Mouse (Mus musculus): ENCODE data around the gene Efhc1. TPM values are rescaled to one million over a fixed set of nuclear protein-coding genes. Genes with fewer than 3 reads are reported as not detected.

The Efhc1 gene
- total and polyA plus RNA-seq, 2 experiments from 2014 or later: 1.6 to 15.6 TPM

DNA sequence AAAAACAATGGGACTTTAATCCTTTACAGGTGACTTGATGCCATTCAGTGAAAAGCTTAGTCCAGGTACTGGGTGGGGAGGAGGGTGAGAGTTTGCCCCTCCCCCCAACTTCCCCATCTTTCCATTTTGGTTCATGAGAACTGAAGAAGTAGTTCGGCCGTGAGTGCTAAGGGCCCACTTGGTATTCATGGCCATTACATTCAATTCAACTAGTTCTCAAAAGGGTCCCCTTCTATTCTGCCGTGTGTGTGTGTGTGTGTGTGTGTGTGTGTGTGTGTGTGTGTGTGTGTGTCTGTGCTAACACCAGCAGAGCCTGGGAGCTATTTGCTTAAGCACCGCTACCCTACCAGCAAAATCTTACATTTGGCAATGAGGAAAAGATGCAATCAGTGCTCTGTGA, 33.2 kb downstream of the Efhc1 start:
- no peak for TF ChIP-seq CTCF (IDR thresholded peaks at IDR 0.05)
- H3K4me3 ChIP-seq (ENCODE audit: low read depth, low read length): no peak overlapping the region
- ATAC-seq (ENCODE audit: low FRiP score): peak; percentile 54; the same call in 1 of the 2 replicates
- no peaks in the 10 kb centered on the region for H3K9me3 ChIP-seq (ENCODE audit: low read length)
- H3K4me1 ChIP-seq (ENCODE audit: insufficient read depth, low read length): no peaks in the 10 kb centered on the region
- peak; percentile 22 for DNase-seq (ENCODE audit: low spot score)
- 44% methylated on average over 4 of the region's 4 CpGs for WGBS
- no peak overlapping the region for H3K9ac ChIP-seq (replicated peaks; ENCODE audit: low read length, poor library complexity, severe bottlenecking)
- H3K4me2 ChIP-seq (ENCODE audit: low read depth, low read length, poor library complexity, severe bottlenecking): no peak overlapping the region
- H3K36me3 ChIP-seq (ENCODE audit: insufficient read depth, low read length): no peaks in the 10 kb centered on the region
- H3K27ac ChIP-seq (ENCODE audit: low read depth, low read length): no peak overlapping the region
- no peaks in the 10 kb centered on the region for H3K27me3 ChIP-seq (ENCODE audit: insufficient read depth, low read length)

DNA sequence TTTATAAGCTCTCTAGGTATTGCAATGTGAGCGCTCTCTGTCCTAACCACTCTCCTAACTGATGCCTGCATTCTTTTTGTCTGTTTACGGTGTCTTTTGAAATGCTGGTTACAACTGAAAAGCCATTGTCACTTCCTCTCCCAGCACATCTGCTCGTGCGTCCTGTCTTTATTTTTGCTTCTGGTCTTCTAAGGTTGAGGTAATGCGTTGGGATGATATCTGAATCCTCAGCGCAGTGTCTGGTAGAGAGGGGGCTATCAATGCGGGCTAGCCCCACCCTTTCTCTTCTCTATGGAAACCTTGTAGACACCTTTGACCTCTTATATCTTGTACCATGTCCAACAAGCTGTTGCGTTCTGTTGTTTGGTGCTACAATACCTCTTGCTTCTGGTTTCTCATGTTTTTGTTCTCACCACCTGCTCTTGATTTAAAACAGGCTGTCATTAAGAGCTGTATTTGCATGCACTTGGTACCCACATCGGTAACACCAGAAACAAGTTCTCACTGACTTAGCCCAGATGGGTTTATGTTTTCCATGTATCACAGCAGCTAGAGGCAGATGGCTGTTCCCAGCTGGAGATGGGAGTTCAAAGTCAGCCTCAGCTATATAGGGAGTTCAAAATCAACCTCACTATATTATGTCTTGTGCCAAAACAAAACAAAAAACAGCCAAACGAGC, 35.1 kb downstream of the Efhc1 start:
- DNase-seq (ENCODE audit: low spot score): no peak

DNA sequence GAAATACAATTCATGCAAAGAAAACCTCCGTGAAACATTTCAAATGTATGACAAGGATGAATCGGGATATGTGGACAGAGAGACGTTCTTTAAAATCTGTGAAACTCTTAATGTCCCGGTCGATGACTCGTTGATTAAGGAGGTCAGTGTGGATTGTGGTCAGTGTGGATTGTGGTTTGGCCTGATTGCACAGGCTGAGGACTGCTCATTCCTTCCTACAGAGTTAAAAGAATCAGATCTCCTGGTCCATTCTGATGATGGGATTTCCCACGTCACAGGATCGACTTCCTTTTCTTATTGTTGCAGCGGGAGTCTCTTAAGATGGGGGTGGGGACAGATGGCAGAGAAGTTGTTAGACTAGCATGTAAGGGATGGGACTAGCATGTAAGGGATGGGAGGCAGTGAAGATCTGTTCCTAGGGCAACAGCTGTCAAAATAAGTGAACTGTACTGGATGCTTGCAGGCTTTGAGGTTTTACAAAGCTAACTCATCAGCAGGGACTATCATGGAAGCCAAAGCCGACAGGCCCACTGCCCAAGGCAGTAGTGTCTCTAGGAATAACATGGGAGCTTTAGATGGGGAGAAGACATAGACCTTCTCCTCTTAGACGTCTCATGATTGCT, 38.1 kb downstream of the Efhc1 start:
- 89% methylated on average over 11 of the region's 11 CpGs for WGBS
- H3K4me1 ChIP-seq (ENCODE audit: insufficient read depth, low read length): no peaks in the 10 kb centered on the region
- ATAC-seq (ENCODE audit: low FRiP score) (no peak), DNase-seq (ENCODE audit: low spot score) (no peak)
- no peak for TF ChIP-seq CTCF (IDR thresholded peaks at IDR 0.05)
- no peaks in the 10 kb centered on the region for H3K36me3 ChIP-seq (ENCODE audit: insufficient read depth, low read length)
- H3K27me3 ChIP-seq (ENCODE audit: insufficient read depth, low read length): no peaks in the 10 kb centered on the region
- H3K9me3 ChIP-seq (ENCODE audit: low read length): no peaks in the 10 kb centered on the region
- H3K27ac ChIP-seq (ENCODE audit: low read depth, low read length): no peak overlapping the region
- no peak overlapping the region for H3K4me3 ChIP-seq (ENCODE audit: low read depth, low read length)
- H3K9ac ChIP-seq (replicated peaks; ENCODE audit: low read length, poor library complexity, severe bottlenecking): no peak overlapping the region
- no peak overlapping the region for H3K4me2 ChIP-seq (ENCODE audit: low read depth, low read length, poor library complexity, severe bottlenecking)

More for the DNA sequence above, 35.1 kb downstream of the Efhc1 start:
- 72% methylated on average over 10 of the region's 10 CpGs for WGBS
- Histone ChIP-seq H3K4me3 (ENCODE audit: low read depth, low read length) (no peak overlapping the region), H3K9me3 (ENCODE audit: low read length) (no peaks in the 10 kb centered on the region), H3K36me3 (ENCODE audit: insufficient read depth, low read length) (no peaks in the 10 kb centered on the region), H3K27me3 (ENCODE audit: insufficient read depth, low read length) (no peaks in the 10 kb centered on the region), H3K27ac (ENCODE audit: low read depth, low read length) (no peak overlapping the region), H3K4me1 (ENCODE audit: insufficient read depth, low read length) (no peaks in the 10 kb centered on the region), H3K9ac (replicated peaks; ENCODE audit: low read length, poor library complexity, severe bottlenecking) (no peak overlapping the region), H3K4me2 (ENCODE audit: low read depth, low read length, poor library complexity, severe bottlenecking) (no peak overlapping the region)
- no peak for ATAC-seq (ENCODE audit: low FRiP score)
- TF ChIP-seq CTCF (IDR thresholded peaks at IDR 0.05): no peak

DNA sequence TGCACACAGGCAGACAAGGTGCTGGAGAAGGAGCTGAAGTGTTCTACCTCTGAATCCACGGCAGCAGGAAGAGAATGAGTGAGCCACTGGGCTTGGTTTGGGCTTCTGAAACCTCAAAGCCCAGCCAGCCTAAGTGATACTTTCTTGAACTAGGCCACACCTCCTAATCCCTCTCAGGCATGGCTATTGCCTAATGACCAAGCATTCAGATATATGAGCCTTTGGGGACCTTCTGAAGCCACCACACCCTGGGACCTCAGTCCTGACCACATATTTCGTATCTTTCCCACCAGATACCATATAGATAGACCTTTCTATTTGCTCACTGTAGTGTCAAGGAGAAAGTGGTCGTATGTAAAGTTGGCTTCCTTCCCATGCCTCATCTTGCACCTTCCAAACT, 42.3 kb downstream of the Efhc1 start:
- Histone ChIP-seq H3K4me2 (ENCODE audit: low read depth, low read length, poor library complexity, severe bottlenecking) (no peak overlapping the region), H3K9me3 (ENCODE audit: low read length) (no peaks in the 10 kb centered on the region), H3K36me3 (ENCODE audit: insufficient read depth, low read length) (no peaks in the 10 kb centered on the region), H3K9ac (replicated peaks; ENCODE audit: low read length, poor library complexity, severe bottlenecking) (no peak overlapping the region), H3K4me1 (ENCODE audit: insufficient read depth, low read length) (no peaks in the 10 kb centered on the region), H3K27me3 (ENCODE audit: insufficient read depth, low read length) (no peaks in the 10 kb centered on the region), H3K4me3 (ENCODE audit: low read depth, low read length) (no peak overlapping the region), H3K27ac (ENCODE audit: low read depth, low read length) (no peak overlapping the region)
- no peak for TF ChIP-seq CTCF (IDR thresholded peaks at IDR 0.05)
- 87% methylated on average over 3 of the region's 3 CpGs for WGBS
- ATAC-seq (ENCODE audit: low FRiP score) (no peak), DNase-seq (ENCODE audit: low spot score) (no peak)

DNA sequence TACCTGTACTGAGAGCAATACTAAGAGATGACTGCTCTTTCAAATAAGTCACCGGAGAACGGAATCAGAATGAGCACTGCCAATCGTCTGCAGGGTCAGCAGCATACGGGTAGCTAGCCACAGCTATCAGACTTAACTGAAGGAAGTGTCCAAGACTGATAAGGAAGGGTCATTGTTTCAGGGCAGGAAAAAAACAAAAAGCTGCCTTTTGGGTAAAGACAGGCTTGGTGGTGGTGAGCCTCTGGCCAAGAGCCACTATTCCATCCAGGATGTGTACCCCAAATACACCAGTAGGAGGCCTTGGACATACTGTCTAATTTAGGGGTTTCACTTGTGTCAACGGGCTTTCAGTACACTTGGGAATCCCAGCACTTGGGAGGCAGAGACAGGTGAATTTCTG, 42.9 kb downstream of the Efhc1 start:
- H3K27me3 ChIP-seq (ENCODE audit: insufficient read depth, low read length): no peaks in the 10 kb centered on the region
- WGBS: 93% methylated on average over 5 of the region's 5 CpGs
- H3K9me3 ChIP-seq (ENCODE audit: low read length): no peaks in the 10 kb centered on the region
- TF ChIP-seq CTCF (IDR thresholded peaks at IDR 0.05): no peak
- no peak for ATAC-seq (ENCODE audit: low FRiP score)
- H3K27ac ChIP-seq (ENCODE audit: low read depth, low read length): no peak overlapping the region
- no peak overlapping the region for H3K4me2 ChIP-seq (ENCODE audit: low read depth, low read length, poor library complexity, severe bottlenecking)
- H3K4me1 ChIP-seq (ENCODE audit: insufficient read depth, low read length): no peaks in the 10 kb centered on the region
- no peak overlapping the region for H3K4me3 ChIP-seq (ENCODE audit: low read depth, low read length)
- no peaks in the 10 kb centered on the region for H3K36me3 ChIP-seq (ENCODE audit: insufficient read depth, low read length)
- DNase-seq (ENCODE audit: low spot score): no peak
- no peak overlapping the region for H3K9ac ChIP-seq (replicated peaks; ENCODE audit: low read length, poor library complexity, severe bottlenecking)

DNA sequence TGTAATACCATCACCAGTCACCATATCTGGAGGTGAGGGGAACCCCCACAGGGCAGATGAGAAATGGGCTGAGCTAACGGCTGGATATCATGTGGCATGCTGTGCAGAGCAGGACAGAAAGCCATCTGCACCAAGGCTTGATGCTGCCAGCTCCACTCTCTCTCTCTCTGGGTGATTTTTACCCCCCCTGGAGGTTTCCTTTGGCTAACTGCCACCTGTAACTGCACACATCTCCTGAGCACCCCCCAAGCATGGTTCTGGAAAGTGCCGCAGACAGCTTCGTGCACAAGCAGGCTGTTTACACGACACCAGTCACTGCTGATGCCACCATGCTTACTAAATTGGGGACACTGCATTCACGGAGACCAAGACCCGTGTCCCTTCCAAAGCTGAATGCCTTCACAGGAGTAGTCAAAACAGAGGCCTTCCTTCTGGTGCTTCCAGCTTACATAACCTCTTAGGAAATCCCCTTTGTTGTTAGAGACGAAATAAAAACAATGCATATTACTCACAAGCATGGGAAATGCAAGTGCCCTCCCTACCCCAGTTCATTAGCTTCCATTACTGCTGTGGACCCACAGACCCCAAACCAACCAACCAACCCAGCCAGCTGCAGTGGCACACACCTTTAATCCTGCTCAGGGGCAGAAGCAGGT, 44.0 kb downstream of the Efhc1 start:
- DNase-seq (ENCODE audit: low spot score) (no peak), ATAC-seq (ENCODE audit: low FRiP score) (no peak)
- Histone ChIP-seq H3K27me3 (ENCODE audit: insufficient read depth, low read length) (no peaks in the 10 kb centered on the region), H3K4me2 (ENCODE audit: low read depth, low read length, poor library complexity, severe bottlenecking) (no peak overlapping the region), H3K36me3 (ENCODE audit: insufficient read depth, low read length) (no peaks in the 10 kb centered on the region), H3K27ac (ENCODE audit: low read depth, low read length) (no peak overlapping the region), H3K9me3 (ENCODE audit: low read length) (no peaks in the 10 kb centered on the region), H3K9ac (replicated peaks; ENCODE audit: low read length, poor library complexity, severe bottlenecking) (no peak overlapping the region), H3K4me3 (ENCODE audit: low read depth, low read length) (no peak overlapping the region), H3K4me1 (ENCODE audit: insufficient read depth, low read length) (no peaks in the 10 kb centered on the region)
- 59% methylated on average over 7 of the region's 7 CpGs for WGBS
- TF ChIP-seq CTCF (IDR thresholded peaks at IDR 0.05): no peak
